Mouse (Mus musculus): Measurements from ENCODE around the gene Mfap2.
A peak's percentile ranks its signal among the peaks of the same experiment; 100 is the strongest.

The Mfap2 gene

DNA sequence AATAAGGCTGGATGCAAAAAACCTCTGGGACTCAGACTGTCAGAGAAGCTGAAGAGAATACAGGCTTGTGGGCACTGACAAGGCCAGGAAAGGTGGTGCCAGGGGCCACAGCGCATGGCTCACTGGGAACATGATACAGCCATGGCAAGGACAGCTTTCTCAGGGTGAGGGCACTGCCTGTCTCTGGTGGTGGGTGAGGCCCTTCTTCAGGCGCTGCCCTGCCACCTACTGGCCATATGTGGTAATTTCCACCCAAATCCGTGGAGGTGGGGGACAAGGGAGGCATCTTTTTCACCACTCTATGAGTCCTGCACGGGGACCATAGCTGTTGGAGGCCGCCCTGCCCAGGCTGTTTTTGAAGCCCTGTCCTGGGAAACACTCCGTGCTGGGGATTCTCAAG is 21.5 kb downstream of the Mfap2 start:
- DNase-seq = peak; percentile 76

DNA sequence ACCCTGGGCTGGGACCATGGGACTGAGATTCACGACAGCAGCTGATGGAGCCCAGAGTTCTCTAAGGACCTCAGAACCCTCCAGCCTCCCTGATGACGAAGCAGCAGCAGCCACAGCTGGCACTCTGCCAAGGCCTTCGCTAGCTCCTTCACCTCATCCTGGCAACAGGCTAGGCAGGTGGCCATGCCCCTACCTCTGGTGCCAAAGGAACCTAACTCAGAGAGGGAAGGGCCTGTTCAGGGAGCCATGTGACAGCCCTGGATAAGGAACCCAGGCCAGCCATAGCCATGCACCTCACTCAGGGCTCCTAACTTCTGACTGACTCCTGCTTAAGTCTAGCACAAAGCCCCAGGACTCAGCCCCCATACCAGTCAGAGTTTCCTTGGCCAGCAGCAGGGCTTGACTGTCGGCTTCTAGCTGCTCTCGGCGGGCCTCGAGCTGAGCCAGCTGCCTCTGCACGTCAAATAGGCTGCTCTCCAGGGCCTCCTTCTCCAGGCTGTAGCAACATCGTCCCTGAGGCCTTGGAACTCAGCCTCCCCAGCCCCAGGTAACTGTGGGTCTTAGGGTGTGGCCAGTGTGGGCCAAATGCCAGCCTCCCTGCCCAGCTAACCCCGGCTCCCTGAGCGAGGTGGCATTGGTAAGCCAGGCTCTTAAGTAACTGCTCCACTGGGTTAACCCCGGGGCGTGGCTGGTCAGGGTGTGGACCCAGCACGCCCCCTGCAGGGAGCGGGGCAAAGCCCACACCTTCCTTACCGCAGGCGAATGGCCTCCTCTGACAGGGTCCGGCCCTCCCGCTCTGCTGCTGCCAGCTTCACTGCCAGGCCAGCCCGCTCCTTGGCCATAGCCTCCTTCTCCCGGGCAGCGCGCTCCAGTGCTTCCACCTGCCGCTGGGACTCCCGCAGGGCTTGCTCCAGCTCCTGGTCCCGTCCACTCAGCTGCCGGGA is 23.7 kb downstream of the Mfap2 start:
- DNase-seq = no peak

GRCm38 (mm10) chr4:141041117-141041516 is 30.9 kb downstream of the Mfap2 start:
- DNase-seq = no peak

- no peak for DNase-seq
Measured at GRCm38 (mm10) chr4:141044816-141045215, 34.6 kb downstream of the Mfap2 start.

DNA sequence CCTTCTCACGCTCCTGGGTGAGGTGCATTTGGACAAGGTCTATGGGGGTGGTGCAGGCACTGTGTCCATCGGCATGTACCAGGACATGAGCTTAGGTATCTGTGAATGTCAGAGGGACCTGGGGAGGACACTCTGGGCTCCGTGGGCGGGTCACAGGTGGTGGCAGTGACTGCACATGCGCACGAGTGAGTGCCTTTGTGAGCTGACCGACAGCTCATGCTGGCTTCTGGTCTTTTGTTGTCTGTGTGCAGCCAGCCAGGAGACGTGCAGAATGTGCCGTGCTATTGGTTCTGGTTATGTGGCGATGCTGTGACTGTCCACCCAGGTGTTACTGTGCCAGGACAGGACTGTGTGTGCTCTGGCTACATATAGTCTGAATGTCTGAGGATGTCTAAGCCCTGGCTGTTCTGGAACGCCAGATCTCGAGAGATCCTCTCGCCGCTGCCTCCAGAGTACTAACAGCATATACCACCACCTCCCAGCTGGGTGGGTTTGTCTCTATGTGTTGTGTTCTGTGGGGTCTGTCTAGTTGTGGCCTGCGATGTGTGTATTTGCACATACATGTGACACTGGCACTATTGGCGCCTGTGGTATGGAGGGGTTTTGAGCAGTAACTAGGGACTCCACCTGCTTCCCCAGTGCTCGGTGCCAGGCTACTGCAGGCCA is 38.7 kb downstream of the Mfap2 start:
- no peak for DNase-seq

DNA sequence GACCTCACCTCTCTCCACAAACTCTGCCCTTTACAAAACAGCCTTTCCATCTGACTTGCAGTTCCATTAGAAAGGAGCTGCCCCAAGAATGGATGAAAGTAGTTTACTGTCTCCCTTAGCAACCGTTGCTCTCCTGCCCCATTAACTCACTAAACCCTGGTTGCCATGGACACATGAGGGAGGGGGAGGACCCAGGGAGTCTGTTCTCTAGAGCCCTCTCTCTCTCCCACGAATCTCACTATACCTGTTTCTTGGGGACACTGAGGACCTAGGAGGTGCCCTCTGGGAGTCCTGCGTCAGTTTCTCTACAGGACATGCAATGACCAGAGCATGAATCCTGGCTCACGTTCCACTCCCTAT is 39.2 kb downstream of the Mfap2 start:
- DNase-seq = peak; percentile 71

- no peak for DNase-seq
Measured at GRCm38 (mm10) chr4:141052442-141052841, 42.2 kb downstream of the Mfap2 start.

GRCm38 (mm10) chr4:141053138-141053537 is 42.9 kb downstream of the Mfap2 start:
- no peak for DNase-seq

GRCm38 (mm10) chr4:141053568-141054161 is 43.4 kb downstream of the Mfap2 start:
- DNase-seq = peak; percentile 85

DNA sequence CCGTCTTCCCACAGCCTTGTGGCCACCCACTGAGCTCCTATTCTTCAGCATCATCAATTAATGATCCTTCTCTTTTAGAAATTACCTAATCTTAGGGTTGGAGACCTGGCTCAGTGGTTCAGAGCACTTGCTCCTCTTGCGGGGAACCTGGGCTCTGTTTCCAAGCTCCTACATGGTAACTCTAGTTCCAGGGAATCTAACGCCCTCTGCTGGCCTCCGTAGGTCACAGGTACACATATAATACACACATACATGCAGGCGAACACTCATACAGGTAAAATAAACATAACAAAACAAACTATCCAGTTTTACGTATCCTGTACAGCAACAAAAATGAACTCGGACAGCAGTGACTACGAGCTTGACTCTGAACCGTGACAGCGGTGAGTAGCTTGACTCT is 46.8 kb downstream of the Mfap2 start:
- DNase-seq = no peak

DNA sequence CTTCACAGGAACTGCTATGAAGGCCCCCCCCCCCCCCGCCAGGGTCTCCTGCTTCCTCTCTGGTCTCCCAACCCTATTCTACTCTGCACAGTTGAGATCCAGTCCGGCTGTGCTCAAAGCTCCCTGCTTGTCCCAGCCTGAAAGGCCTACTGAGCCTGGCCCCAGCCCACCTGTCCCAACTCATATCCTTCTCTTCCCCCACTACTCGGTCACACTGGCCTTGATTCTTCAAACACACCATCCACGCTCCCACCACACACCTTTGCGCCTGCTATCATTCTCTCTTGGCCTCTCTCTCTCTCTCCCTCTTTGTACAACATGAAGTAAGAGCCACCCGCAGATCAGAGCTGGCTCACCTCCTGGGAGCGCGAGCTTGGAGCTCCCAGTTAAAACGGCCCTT is 48.6 kb downstream of the Mfap2 start:
- DNase-seq = no peak

DNA sequence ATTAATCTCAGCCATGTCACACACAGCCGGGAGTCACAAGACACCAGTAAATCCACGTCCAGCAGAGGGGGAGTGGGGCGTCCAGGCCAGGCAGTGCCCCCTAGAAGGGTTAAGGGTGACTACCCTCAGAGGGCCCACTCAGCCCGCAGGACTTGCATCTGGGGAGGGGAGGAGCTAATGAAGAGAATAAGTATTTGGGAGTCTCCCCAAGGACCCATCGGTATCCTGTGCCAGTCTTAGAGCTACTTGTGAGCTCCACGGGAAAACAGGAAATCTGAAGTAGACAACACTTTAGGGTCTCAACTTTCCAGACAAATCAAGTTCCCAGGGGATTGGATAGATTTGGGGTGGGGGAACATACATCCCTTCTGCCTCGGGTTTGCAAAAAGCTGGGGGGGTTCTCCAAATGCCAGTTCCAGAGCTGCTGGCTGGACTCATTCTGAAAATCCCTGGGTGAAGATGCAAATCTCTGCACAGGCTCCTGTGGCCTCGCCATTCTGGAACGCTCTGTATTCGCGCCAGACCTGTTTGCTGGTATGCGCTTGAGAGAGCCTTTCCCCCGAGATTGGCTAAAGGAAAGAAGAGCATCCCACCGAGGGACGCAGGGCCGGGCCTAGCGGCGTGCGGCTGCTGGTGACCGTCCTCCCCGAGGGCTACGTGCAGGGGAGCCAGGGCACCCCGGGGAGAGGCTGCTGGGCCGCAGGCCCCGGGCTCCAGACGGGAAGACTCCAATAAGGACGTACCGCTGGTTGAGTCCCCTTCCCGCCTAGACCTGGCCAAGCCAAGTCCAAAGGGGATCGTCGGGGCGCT is 49.6 kb downstream of the Mfap2 start:
- DNase-seq = no peak

DNA sequence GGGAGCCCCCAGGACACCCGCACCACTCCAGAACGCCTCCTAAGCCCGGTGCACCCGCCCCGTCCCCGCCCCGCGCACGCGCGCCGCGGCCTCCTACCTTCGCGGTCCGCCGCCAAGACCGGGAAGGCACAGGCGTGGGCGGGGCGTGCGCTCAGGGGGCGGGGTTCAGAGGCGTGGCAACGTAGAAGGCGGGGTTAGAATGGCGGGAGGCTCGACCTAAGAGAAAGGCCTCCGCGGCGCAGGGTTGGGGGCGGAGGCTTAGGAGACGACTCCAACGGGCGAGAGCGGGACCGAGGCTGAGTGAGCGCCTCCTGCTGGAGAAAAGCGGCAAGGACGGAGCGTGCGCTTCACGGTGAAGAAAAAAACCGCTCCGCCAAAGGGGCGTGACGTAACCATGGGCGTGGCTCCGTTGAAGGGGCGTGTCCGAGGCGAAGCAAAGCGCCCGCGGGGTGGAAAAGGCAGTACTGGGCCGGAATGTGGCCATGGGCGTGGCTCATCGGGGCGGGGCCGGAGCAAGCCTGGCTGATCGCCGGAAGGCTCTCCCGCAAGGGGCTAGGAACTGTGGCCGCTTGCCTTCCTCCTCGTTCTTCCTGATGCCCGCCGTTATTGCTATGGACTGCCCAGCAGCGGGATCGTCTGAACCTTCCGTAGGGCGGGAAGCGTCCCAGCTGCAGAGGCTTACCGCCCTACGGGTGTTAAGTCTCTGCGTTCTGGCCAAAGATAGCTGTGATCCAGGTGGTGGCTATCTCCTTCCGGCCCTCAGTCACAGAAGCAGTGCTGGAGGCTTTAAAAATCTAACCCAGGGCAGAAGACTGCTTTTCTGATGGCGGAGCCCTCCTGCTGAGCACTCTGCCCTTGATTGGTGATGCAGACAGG is 50.4 kb downstream of the Mfap2 start, which contains the start of gene Crocc:
TSS of gene Crocc (minus strand) at position 125 of the 876 bp plus-strand sequence.
- peak; percentile 98 for DNase-seq

GRCm38 (mm10) chr4:141064104-141064659 is 54.0 kb downstream of the Mfap2 start:
- no peak for DNase-seq

- DNase-seq = peak; percentile 85
Measured at GRCm38 (mm10) chr4:141065123-141065522, 54.9 kb downstream of the Mfap2 start.

All from right cerebral cortex, adult 18-20 months (tissue).